Mouse (Mus musculus) C2C12 (cell line): ENCODE measurements around the gene Anxa9. TPM values are rescaled to one million over a fixed set of nuclear protein-coding genes. Genes with fewer than 3 reads are reported as not detected.

Experiments
- H3K27me3 ChIP-seq: one replicate; pipeline ENCODE4 v1.6.1; 2011; ENCODE audit not compliant: control insufficient read depth, insufficient read depth, insufficient read length
- H3K36me3 ChIP-seq: one replicate; pipeline ENCODE4 v1.6.1; 2011; ENCODE audit not compliant: control insufficient read depth, insufficient read depth
- H3K4me3 ChIP-seq: one replicate; pipeline ENCODE4 v1.5.1; 2011; ENCODE audit warnings: mild to moderate bottlenecking, control low read depth; ENCODE audit not compliant: poor library complexity, insufficient read depth, severe bottlenecking
- H3K79me2 ChIP-seq: one replicate; pipeline ENCODE4 v1.6.1; 2011; ENCODE audit not compliant: control insufficient read depth, insufficient read depth
- H3K79me3 ChIP-seq: one replicate; pipeline ENCODE4 v1.6.1; 2011; ENCODE audit warnings: low read depth, control low read depth
- H3ac ChIP-seq: one replicate; pipeline ENCODE3; 2011; ENCODE audit warnings: low read depth; ENCODE audit not compliant: control insufficient read depth, insufficient read length
- CEBPB ChIP-seq: IDR thresholded peaks from one replicate; pipeline ENCODE4 v1.6.1; 2011; ENCODE audit warnings: low read depth, mild to moderate bottlenecking, control low read depth, moderate library complexity
- CTCF ChIP-seq: IDR thresholded peaks from one replicate; pipeline ENCODE4 v1.5.1; 2011; ENCODE audit not compliant: control insufficient read depth, insufficient read depth, insufficient read length
- FOSL1 ChIP-seq: IDR thresholded peaks from one replicate; pipeline ENCODE4 v1.8.0; 2011; ENCODE audit warnings: mild to moderate bottlenecking, low read length; ENCODE audit not compliant: poor library complexity, insufficient read depth, severe bottlenecking
- MAX ChIP-seq: IDR thresholded peaks from one replicate; pipeline ENCODE4 v1.6.1; 2011; ENCODE audit warnings: mild to moderate bottlenecking, control low read depth
- MYOD1 ChIP-seq: IDR thresholded peaks from one replicate; pipeline ENCODE4 v1.6.1; 2011; ENCODE audit warnings: low read depth; ENCODE audit not compliant: control insufficient read depth, insufficient read length
- MYOG ChIP-seq: IDR thresholded peaks from one replicate; pipeline ENCODE4 v1.6.1; 2011; ENCODE audit not compliant: control insufficient read depth, insufficient read length; ENCODE audit errors: extremely low read depth
- USF1 ChIP-seq: IDR thresholded peaks from one replicate; pipeline ENCODE4 v1.6.1; 2011; ENCODE audit warnings: low read depth, mild to moderate bottlenecking, control low read depth, moderate library complexity
- polyA plus RNA-seq: library from polyadenylated mRNA; unstranded; fragments of >200 nt; fragmentation: generic; extraction: Trizol; gene quantifications from one replicate; pipeline ENCODE4 v1.2.1, GENCODE M21; 2012; ENCODE audit warnings: missing spikeins

Gene Anxa9
- polyA plus RNA-seq, 1 experiment: 1.6 TPM

DNA sequence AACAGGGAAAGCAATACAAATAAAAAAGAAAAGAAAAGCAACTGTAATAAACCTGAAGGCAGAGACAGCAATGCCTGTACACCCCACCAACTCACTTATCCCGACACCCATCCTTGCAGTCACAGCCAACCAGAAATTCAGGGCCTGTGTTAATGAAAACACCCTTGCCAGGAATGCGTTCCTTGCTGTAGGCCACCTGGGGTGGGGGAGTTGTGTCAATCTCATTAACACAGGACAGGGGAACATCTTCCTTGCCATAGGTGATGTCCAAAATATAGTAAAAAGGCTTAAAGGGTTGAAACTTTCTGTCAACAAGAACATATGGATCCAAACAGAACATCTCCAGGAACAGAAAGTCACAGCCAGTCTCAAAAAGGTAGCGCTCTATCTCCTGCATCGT, 31.3 kb upstream of the Anxa9 start:
- Histone ChIP-seq H3K79me3 (no peaks in the 10 kb centered on the region), H3K27me3 (no peaks in the 10 kb centered on the region), H3K36me3 (peaks cover 84% of the 10 kb centered on the region), H3K79me2 (no peaks in the 10 kb centered on the region), H3K4me3 (no peak overlapping the region), H3ac (no peak overlapping the region)
- TF ChIP-seq MYOD1: no peak
- no peak for TF ChIP-seq MAX
- TF ChIP-seq CEBPB: no peak
- TF ChIP-seq USF1: no peak
- TF ChIP-seq FOSL1: no peak
- TF ChIP-seq MYOG: no peak
- TF ChIP-seq CTCF: no peak

DNA sequence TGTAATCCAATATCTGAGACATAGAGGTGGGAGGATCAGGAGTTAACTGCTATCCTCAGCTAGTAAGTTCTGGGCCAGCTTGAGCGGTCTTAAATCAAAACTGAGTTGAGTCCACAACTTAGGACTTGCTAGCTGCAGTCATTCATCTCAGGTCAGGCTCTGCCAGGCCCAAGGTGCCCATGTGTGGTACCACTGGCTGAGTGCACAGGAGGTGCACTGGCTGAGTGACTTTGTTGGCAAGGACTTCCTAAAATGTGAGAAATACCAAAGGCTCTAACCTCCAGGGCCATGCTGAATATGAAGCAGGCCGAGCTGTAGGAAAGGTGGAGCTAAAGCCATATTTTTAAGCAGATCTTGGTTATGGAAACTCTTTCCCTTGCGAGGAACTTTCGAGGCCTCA, 30.4 kb upstream of the Anxa9 start:
- Histone ChIP-seq H3K27me3 (no peaks in the 10 kb centered on the region), H3K4me3 (no peak overlapping the region), H3K79me2 (no peaks in the 10 kb centered on the region), H3ac (no peak overlapping the region), H3K36me3 (peaks cover 82% of the 10 kb centered on the region), H3K79me3 (no peaks in the 10 kb centered on the region)
- no peak for TF ChIP-seq MYOG
- TF ChIP-seq CTCF: no peak
- TF ChIP-seq USF1: no peak
- no peak for TF ChIP-seq MYOD1
- no peak for TF ChIP-seq MAX
- no peak for TF ChIP-seq FOSL1
- TF ChIP-seq CEBPB: no peak

DNA sequence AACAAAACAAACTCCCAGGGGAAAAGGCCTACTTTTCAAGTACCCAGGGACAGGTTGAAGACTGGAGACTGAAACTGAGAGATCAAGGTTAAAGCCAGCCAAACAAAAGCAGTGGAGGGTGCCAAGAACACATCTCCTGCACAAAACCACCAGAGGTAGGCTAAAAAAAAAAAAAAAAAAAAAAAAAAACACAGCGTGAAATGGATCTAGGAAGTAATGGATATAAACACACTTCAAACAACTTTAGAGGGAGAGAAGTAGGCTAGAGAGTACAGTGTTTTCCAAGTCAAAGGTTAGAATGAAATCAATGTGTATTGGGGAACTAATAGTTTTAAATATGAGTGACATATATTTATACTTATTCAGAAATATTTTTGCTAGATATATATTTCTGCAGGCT, 24.6 kb upstream of the Anxa9 start:
- Histone ChIP-seq H3ac (no peak overlapping the region), H3K79me3 (no peaks in the 10 kb centered on the region), H3K4me3 (no peak overlapping the region), H3K36me3 (peaks cover 75% of the 10 kb centered on the region), H3K27me3 (no peaks in the 10 kb centered on the region), H3K79me2 (no peaks in the 10 kb centered on the region)
- no peak for TF ChIP-seq MAX
- no peak for TF ChIP-seq CEBPB
- TF ChIP-seq MYOG: no peak
- TF ChIP-seq USF1: no peak
- no peak for TF ChIP-seq FOSL1
- no peak for TF ChIP-seq MYOD1
- TF ChIP-seq CTCF: no peak

DNA sequence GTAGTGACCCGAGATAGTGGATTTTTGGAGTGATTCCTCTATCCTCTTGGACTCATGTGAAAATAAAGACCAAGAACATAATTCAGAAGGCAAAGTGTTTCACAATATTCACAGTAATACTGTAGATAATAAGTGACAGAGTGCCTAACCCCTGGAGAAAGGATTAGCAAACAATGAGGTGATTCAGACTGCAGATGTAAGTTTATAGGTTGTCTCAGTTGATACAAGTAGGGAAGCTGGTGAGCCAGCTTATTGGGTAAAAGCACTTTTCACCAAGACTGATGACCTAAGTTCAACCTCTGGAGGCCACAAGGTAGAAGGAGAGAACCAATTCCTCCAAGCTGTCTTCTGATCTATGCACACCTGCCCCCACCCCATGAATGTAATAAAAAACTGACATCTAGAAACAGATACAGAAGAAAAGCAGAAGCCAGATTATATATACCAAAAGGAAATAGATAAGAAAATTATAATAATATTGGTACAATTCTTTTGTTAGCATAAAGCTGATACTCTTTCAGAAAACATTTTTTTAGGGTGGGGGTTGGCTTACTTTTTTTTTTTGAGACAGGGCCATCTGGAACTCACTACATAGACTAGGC, 21.9 kb upstream of the Anxa9 start:
- Histone ChIP-seq H3K27me3 (no peaks in the 10 kb centered on the region), H3K79me2 (no peaks in the 10 kb centered on the region), H3ac (no peak overlapping the region), H3K4me3 (no peak overlapping the region), H3K36me3 (peaks cover 85% of the 10 kb centered on the region), H3K79me3 (no peaks in the 10 kb centered on the region)
- TF ChIP-seq FOSL1 (no peak), CTCF (no peak), MYOD1 (no peak), MAX (no peak), MYOG (no peak), CEBPB (no peak), USF1 (no peak)

DNA sequence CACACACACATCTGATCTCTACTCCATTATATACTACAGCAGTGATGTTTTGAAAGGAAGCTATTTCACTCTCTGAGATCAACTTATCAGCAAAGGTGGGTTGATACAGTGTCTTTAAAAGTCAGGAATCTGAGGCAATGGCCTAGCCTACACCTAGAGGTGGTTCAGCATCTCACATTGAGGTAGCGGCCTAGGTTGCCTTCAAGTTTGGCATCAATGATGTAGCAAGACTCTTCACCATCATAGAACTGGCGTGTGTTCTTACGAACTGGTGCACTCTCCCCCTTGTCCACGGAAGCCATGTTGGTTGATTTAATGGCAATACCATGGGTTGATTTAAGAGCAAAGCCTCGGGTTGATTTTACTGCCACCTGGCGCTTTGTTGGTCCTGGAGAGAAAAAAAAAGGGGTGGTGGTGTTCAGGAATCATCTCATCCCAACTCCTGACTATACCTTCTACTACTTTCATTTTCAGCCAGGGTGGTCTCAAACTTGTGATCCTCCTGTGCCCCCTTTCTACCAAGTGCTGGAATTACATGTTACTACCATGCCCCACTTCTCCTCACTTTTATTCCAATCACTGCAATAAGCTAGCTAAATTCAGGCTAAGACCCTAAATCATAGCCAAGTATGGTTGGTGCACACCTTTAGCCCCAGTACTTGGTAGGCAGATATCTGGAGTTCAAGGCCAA, 17.6 kb upstream of the Anxa9 start:
- no peak overlapping the region for H3K4me3 ChIP-seq
- peaks cover 8% of the 10 kb centered on the region for H3K79me3 ChIP-seq
- H3K79me2 ChIP-seq: peaks cover 15% of the 10 kb centered on the region

More for the DNA sequence above, 17.6 kb upstream of the Anxa9 start:
- no peaks in the 10 kb centered on the region for H3K27me3 ChIP-seq
- TF ChIP-seq USF1: no peak
- no peak for TF ChIP-seq FOSL1
- no peak for TF ChIP-seq MYOG
- no peak for TF ChIP-seq MAX
- no peak for TF ChIP-seq CTCF
- no peak for TF ChIP-seq MYOD1
- no peak for TF ChIP-seq CEBPB
- no peak overlapping the region for H3ac ChIP-seq
- H3K36me3 ChIP-seq: peaks cover 95% of the 10 kb centered on the region
